Mouse (Mus musculus): ENCODE results near the gene Zp3.

GRCm38 (mm10) chr5:136019907-136020306, 40.0 kb downstream of the Zp3 start:
- TF ChIP-seq CTCF (IDR thresholded peaks at IDR 0.05; ENCODE audit: insufficient read depth, low read depth, low read length), result no peak
- no peak for TF ChIP-seq POLR2A (IDR thresholded peaks at IDR 0.05; ENCODE audit: insufficient read depth, low read depth, low read length)
